Mouse (Mus musculus) CD4-positive, CD25-positive, alpha-beta regulatory T cell, adult 2 months (primary cell): Measurements from ENCODE around the gene Slc25a35.
A peak's percentile ranks its signal among the peaks of the same experiment; 100 is the strongest.
"Not testable (repeated sequence)": the region's sequence is repeated elsewhere in the genome, so short reads cannot be mapped to it uniquely, and the experiment has no call there.

Experiments used
- DNase-seq: peaks from one replicate; pipeline ENCODE4 v3.0.0-alpha.2; 2012; ENCODE audit warnings: low read depth, low spot score

Gene Slc25a35

GRCm38 (mm10) chr11:68967337-68968282, at the start of gene Slc25a35:
Slc25a35 (plus strand) TSS chr11:68968131.
- DNase-seq, result peak; percentile 91

- no peak for DNase-seq
Measured at GRCm38 (mm10) chr11:68923191-68923590, 44.7 kb upstream of the Slc25a35 start.

GRCm38 (mm10) chr11:68924749-68925148, 43.2 kb upstream of the Slc25a35 start:
- no peak for DNase-seq

GRCm38 (mm10) chr11:68926981-68927380, 41.0 kb upstream of the Slc25a35 start, which contains the start of gene Odf4:
Odf4 (minus strand) TSS chr11:68927081.
- DNase-seq, result no peak

GRCm38 (mm10) chr11:68929947-68930346, 38.0 kb upstream of the Slc25a35 start:
- DNase-seq, result no peak

GRCm38 (mm10) chr11:68933885-68934507, 33.9 kb upstream of the Slc25a35 start:
- DNase-seq, result no peak

- DNase-seq, result not testable (repeated sequence)
Measured at GRCm38 (mm10) chr11:68936951-68937350, 31.0 kb upstream of the Slc25a35 start.

GRCm38 (mm10) chr11:68939451-68940304, 28.3 kb upstream of the Slc25a35 start:
- peak; percentile 89 for DNase-seq

GRCm38 (mm10) chr11:68940516-68940915, 27.4 kb upstream of the Slc25a35 start:
- DNase-seq, result no peak

- no peak for DNase-seq
Measured at GRCm38 (mm10) chr11:68942731-68943130, 25.2 kb upstream of the Slc25a35 start.

- no peak for DNase-seq
Measured at GRCm38 (mm10) chr11:68945245-68945644, 22.7 kb upstream of the Slc25a35 start.

GRCm38 (mm10) chr11:68946001-68946400, 21.9 kb upstream of the Slc25a35 start:
- DNase-seq, result no peak

- no peak for DNase-seq
Measured at GRCm38 (mm10) chr11:68946806-68947440, 21.0 kb upstream of the Slc25a35 start.

GRCm38 (mm10) chr11:68947542-68947993, 20.4 kb upstream of the Slc25a35 start:
- DNase-seq, result no peak

GRCm38 (mm10) chr11:68953903-68954302, 14.0 kb upstream of the Slc25a35 start:
- DNase-seq, result no peak

- DNase-seq, result no peak
Measured at GRCm38 (mm10) chr11:68954408-68954807, 13.5 kb upstream of the Slc25a35 start.

GRCm38 (mm10) chr11:68955473-68955872, 12.5 kb upstream of the Slc25a35 start:
- DNase-seq, result no peak

- DNase-seq, result no peak
Measured at GRCm38 (mm10) chr11:68956107-68956506, 11.8 kb upstream of the Slc25a35 start.

- no peak for DNase-seq
Measured at GRCm38 (mm10) chr11:68956697-68957096, 11.2 kb upstream of the Slc25a35 start.

- DNase-seq, result no peak
Measured at GRCm38 (mm10) chr11:68957308-68957707, 10.6 kb upstream of the Slc25a35 start, which contains the start of gene Arhgef15. Arhgef15 (minus strand) TSS chr11:68957480.

GRCm38 (mm10) chr11:68957971-68958370, 10.0 kb upstream of the Slc25a35 start:
- no peak for DNase-seq
